Mouse (Mus musculus) ES-E14 (cell line): ENCODE data around the gene Clstn1.

Experiments
- CHD2 ChIP-seq: IDR thresholded peaks from 2 replicates; pipeline ENCODE4 v1.6.1; 2014; ENCODE audit warnings: mild to moderate bottlenecking, low read depth, low read length, inconsistent platforms
- HCFC1 ChIP-seq: IDR thresholded peaks from 2 replicates; pipeline ENCODE4 v1.6.1; 2012; ENCODE audit warnings: low read length, inconsistent platforms, borderline replicate concordance; ENCODE audit not compliant: insufficient read depth
- MAFK ChIP-seq: IDR thresholded peaks from 2 replicates; pipeline ENCODE4 v1.6.1; 2014; ENCODE audit warnings: mild to moderate bottlenecking, low read depth, low read length, inconsistent platforms; ENCODE audit not compliant: insufficient read depth
- ZC3H11A ChIP-seq: IDR thresholded peaks from 2 replicates; pipeline ENCODE4 v1.6.1; 2012; ENCODE audit warnings: low read depth, mild to moderate bottlenecking, inconsistent platforms, low read length, borderline replicate concordance
- ZNF384 ChIP-seq: IDR thresholded peaks from 2 replicates; pipeline ENCODE4 v1.6.1; 2012; ENCODE audit warnings: low read depth, low read length, inconsistent platforms

GRCm38 (mm10) chr4:149637942-149638341, 51.7 kb downstream of the Clstn1 start:
- TF ChIP-seq ZNF384 (no peak), MAFK (no peak), HCFC1 (no peak), ZC3H11A (no peak), CHD2 (no peak)
